Mouse (Mus musculus) liver, embryonic 11.5 days (tissue): ENCODE data around the gene Cyp21a1. TPM values are rescaled to one million over a fixed set of nuclear protein-coding genes. Genes with fewer than 3 reads are reported as not detected.
"Not testable (repeated sequence)": the region's sequence is repeated elsewhere in the genome, so short reads cannot be mapped to it uniquely, and the experiment has no call there.

Experiments
- ATAC-seq: fragments of 200-750 bp; cut with Nextera tagmentation; replicated peaks from 2 replicates; pipeline ENCODE4 v1.8.0; 2017; ENCODE audit warnings: moderate number of reproducible peaks, mild to moderate bottlenecking, moderate TSS enrichment, moderate library complexity; ENCODE audit not compliant: low FRiP score
- DNase-seq: peaks from one replicate; pipeline ENCODE4 v3.0.0-alpha.2; 2017; ENCODE audit warnings: low spot score
- H3K27ac ChIP-seq: fragments of 300-500 bp; sonication (generic); 2 replicates; pipeline ENCODE4 v1.5.1; 2014; ENCODE audit warnings: mild to moderate bottlenecking, low read depth, low read length, control low read depth
- H3K27me3 ChIP-seq: fragments of 300-500 bp; sonication (generic); replicated peaks from 2 replicates; pipeline ENCODE4 v1.6.1; 2014; ENCODE audit warnings: low read length, mixed read lengths; ENCODE audit not compliant: control insufficient read depth, insufficient read depth
- H3K36me3 ChIP-seq: fragments of 300-500 bp; sonication (generic); 2 replicates; pipeline ENCODE4 v1.6.1; 2014; ENCODE audit warnings: mild to moderate bottlenecking, low read length, moderate library complexity, mixed read lengths; ENCODE audit not compliant: control insufficient read depth, insufficient read depth
- H3K4me1 ChIP-seq: fragments of 300-500 bp; sonication (generic); replicated peaks from 2 replicates; pipeline ENCODE4 v1.6.1; 2014; ENCODE audit warnings: low read length, mixed read lengths; ENCODE audit not compliant: control insufficient read depth, insufficient read depth
- H3K4me2 ChIP-seq: fragments of 300-500 bp; sonication (generic); 2 replicates; pipeline ENCODE4 v1.6.1; 2014; ENCODE audit warnings: mild to moderate bottlenecking, control low read depth, moderate library complexity
- H3K4me3 ChIP-seq: fragments of 300-500 bp; sonication (generic); 2 replicates; pipeline ENCODE4 v1.5.1; 2014; ENCODE audit warnings: low read depth, low read length, control low read depth
- H3K9ac ChIP-seq: fragments of 300-500 bp; sonication (generic); 2 replicates; pipeline ENCODE4 v1.6.1; 2014; ENCODE audit warnings: low read depth, low read length, control low read depth
- H3K9me3 ChIP-seq: fragments of 300-500 bp; sonication (generic); 2 replicates; pipeline ENCODE4 v1.6.1; 2016; ENCODE audit warnings: low read length, inconsistent platforms, mixed read lengths; ENCODE audit not compliant: control insufficient read depth
- WGBS: fragments of 180-500 bp; shearing (Covaris S2); extraction: QIAGEN DNeasy Blood & Tissue Kit; methylation state at CpG from one replicate; pipeline ENCODE4 v1.1.7; 2014; 5-methylcytosine and 5-hydroxymethylcytosine counted together
- polyA plus RNA-seq: library from polyadenylated mRNA; unstranded; fragments of >200 nt; fragmentation: Nextera tagmentation; extraction: Ambion mirVana; gene quantifications from 2 replicates; pipeline ENCODE4 v1.2.1, GENCODE M21; 2014

The Cyp21a1 gene
- polyA plus RNA-seq, 1 experiment from 2014 or later: not detected

DNA sequence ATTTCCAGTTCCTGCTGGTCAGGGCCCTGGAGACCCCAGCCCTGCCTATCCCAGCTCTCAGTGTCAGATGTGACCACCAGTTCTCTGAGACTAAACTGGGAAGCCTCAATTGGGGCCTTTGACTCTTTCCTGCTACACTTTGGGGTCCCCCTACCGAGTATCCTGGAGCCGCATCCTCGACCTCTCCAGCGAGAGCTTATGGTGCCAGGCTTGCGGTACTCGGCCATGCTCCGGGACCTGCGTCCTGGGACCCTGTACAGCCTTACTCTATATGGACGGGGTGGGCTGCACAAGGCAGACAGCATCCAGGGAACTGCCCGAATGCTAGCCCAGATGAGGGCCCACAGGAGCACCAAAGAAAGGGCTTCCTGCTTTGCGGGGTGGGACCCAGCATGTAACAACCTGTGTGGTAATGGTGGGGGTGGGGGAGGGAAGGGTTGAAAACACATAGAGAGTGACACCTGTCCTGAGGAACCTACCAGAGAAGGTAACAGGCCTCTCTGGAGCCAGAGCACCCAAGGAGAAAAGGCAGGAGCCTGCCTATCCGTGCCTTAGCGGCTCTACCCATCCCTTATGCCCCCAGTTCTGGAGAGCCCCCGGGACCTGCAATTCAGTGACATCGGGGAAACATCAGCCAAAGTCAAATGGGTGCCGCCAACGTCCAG is 5.4 kb downstream of the Cyp21a1 start:
- no peak overlapping the region for H3K4me2 ChIP-seq
- H3K4me3 ChIP-seq: no peak overlapping the region
- ATAC-seq (no peak), DNase-seq (no peak)
- 86% methylated on average over 14 of the region's 17 CpGs for WGBS
- no peaks in the 10 kb centered on the region for H3K36me3 ChIP-seq
- no peak overlapping the region for H3K27ac ChIP-seq
- H3K9me3 ChIP-seq: no peaks in the 10 kb centered on the region
- no peaks in the 10 kb centered on the region for H3K27me3 ChIP-seq
- H3K4me1 ChIP-seq: no peaks in the 10 kb centered on the region
- no peak overlapping the region for H3K9ac ChIP-seq

DNA sequence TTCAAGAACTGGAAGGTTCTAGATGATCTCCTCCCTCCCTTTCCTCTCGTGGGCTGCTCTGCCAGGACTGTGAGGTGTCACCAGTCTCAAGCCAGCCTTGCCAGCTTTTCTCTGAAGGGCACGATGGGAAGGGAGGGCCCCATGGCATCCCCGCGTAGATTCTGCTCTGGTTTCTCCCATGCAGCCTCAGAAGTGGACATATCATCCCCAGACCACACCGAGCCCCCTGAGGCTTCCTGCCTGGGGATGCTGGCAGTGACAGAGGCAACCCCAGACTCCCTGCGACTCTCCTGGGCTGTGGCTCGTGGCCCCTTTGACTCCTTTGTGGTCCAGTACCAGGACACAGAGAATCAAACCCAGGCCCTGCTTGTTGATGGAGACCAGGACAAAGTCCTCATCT is 6.3 kb downstream of the Cyp21a1 start:
- not testable (repeated sequence) for H3K36me3 ChIP-seq, H3K4me3 ChIP-seq, H3K9ac ChIP-seq, H3K9me3 ChIP-seq, H3K4me2 ChIP-seq, H3K4me1 ChIP-seq, H3K27ac ChIP-seq, ATAC-seq, DNase-seq, H3K27me3 ChIP-seq
- 82% methylated on average over 6 of the region's 7 CpGs for whole genome bisulfite sequencing

DNA sequence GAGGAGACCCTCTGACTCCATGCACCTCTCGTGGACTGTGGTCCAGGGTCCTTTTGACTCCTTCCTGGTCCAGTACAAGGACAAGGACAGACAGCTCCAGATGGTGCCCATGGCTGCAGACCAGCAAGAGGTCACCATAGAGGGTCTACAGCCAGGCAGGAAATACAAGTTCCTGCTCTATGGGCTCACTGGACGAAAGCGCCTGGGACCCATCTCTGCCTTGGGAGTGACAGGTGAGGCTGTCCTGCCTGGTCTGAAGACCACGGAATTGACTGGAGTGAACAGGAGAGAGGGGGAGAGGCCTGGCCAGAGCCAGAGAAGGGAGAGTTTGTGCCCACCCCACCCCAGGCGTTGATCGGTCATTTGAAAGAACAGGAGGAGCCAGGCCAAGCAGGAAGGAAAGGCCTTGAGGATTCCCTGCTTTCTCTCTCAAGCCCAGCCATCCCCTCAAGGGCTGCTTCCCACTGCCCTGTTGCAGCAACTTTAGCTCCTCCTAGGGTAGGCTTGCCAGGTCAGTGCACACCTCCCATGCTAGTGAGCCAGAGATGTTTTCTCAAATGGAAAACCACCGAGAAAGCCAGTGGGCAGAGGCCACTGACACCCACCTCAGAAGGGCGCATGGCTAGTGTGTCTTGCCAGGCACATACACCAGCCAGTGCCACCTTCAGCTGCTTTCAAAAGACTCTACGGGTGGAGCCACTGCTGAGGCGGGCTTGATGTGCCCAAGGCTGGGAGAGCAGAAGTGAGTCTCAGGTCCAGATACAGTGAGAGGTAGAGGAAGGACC is 7.0 kb downstream of the Cyp21a1 start:
- not testable (repeated sequence) for H3K4me2 ChIP-seq, H3K27ac ChIP-seq, H3K9ac ChIP-seq, ATAC-seq, H3K36me3 ChIP-seq, H3K27me3 ChIP-seq, DNase-seq, H3K9me3 ChIP-seq, H3K4me1 ChIP-seq, H3K4me3 ChIP-seq
- WGBS: 77% methylated on average over 10 of the region's 10 CpGs

- Histone ChIP-seq H3K27me3 (no peaks in the 10 kb centered on the region), H3K4me1 (no peaks in the 10 kb centered on the region), H3K9me3 (no peaks in the 10 kb centered on the region), H3K36me3 (no peaks in the 10 kb centered on the region), H3K27ac (no peak overlapping the region), H3K9ac (no peak overlapping the region), H3K4me3 (no peak overlapping the region), H3K4me2 (no peak overlapping the region)
- ATAC-seq (no peak), DNase-seq (no peak)
- 73% methylated on average over 8 of the region's 8 CpGs for WGBS
These were observed 7.8 kb downstream of the Cyp21a1 start for GRCm38 (mm10) chr17:34796311-34797140.

GRCm38 (mm10) chr17:34795633-34796032 is 8.7 kb downstream of the Cyp21a1 start:
- Histone ChIP-seq H3K27ac (no peak overlapping the region), H3K4me1 (no peaks in the 10 kb centered on the region), H3K9me3 (no peaks in the 10 kb centered on the region), H3K4me3 (no peak overlapping the region), H3K9ac (no peak overlapping the region), H3K27me3 (no peaks in the 10 kb centered on the region), H3K4me2 (no peak overlapping the region), H3K36me3 (no peaks in the 10 kb centered on the region)
- DNase-seq: no peak
- no peak for ATAC-seq
- 62% methylated on average over 9 of the region's 9 CpGs for WGBS

- H3K9ac ChIP-seq: no peak overlapping the region
- no peaks in the 10 kb centered on the region for H3K27me3 ChIP-seq
- no peak overlapping the region for H3K4me3 ChIP-seq
- no peaks in the 10 kb centered on the region for H3K9me3 ChIP-seq
- no peak for ATAC-seq
- H3K27ac ChIP-seq: no peak overlapping the region
- no peak overlapping the region for H3K4me2 ChIP-seq
- H3K4me1 ChIP-seq: no peaks in the 10 kb centered on the region
- no peaks in the 10 kb centered on the region for H3K36me3 ChIP-seq
- 81% methylated on average over 10 of the region's 10 CpGs for WGBS
- DNase-seq: no peak
These were observed 9.3 kb downstream of the Cyp21a1 start for GRCm38 (mm10) chr17:34795016-34795415.

DNA sequence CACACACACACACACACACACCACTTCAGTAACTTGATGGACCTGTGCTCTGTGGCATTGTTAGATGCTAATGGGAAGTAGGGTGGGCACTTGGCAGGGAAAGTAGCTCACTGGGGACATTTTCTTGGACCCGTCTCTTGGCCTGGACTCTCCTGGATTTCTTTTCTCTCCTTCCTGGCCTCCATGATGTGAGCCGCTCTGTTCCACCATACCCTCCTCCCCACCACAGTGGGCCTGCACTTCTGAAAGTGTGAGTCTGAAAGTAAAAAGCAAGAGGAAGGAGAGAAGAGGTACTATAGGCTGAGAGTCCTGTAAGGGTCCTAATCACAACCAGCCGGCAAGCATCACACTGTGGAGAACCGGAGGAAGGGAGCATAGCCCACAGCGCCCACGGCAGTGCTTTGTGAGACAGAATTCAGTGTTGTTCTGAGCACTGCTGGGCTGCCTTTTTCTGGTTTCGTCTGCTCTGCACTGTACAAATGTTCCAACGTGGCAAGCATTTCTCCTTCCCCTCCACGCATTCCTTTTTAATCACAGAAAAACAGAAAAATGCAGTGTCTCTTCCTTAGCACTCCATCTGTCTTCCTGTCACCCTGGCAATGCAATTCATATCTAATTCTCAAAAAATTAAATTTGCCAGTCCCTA is 26.6 kb downstream of the Cyp21a1 start:
- WGBS: 73% methylated on average over 9 of the region's 9 CpGs
- H3K27ac ChIP-seq: no peak overlapping the region
- no peaks in the 10 kb centered on the region for H3K27me3 ChIP-seq
- H3K9ac ChIP-seq: no peak overlapping the region
- no peak overlapping the region for H3K4me2 ChIP-seq
- 0 out of 2 replicates have a peak, but pooled peaks cover 3% of the 10 kb centered on the region for H3K9me3 ChIP-seq
- DNase-seq (no peak), ATAC-seq (no peak)
- no peak overlapping the region for H3K4me3 ChIP-seq
- H3K4me1 ChIP-seq: no peaks in the 10 kb centered on the region
- no peaks in the 10 kb centered on the region for H3K36me3 ChIP-seq

- Histone ChIP-seq H3K4me2 (no peak overlapping the region), H3K36me3 (no peaks in the 10 kb centered on the region), H3K9ac (no peak overlapping the region), H3K4me1 (no peaks in the 10 kb centered on the region), H3K9me3 (no peaks in the 10 kb centered on the region), H3K27me3 (no peaks in the 10 kb centered on the region), H3K27ac (no peak overlapping the region), H3K4me3 (no peak overlapping the region)
- DNase-seq: no peak
- ATAC-seq: no peak
- WGBS: 72% methylated on average over 3 of the region's 3 CpGs
These were observed 42.9 kb downstream of the Cyp21a1 start for GRCm38 (mm10) chr17:34761471-34761870.
